Mouse (Mus musculus) C2C12 (cell line): ENCODE results near the gene Trdmt1. TPM values are rescaled to one million over a fixed set of nuclear protein-coding genes. Genes with fewer than 3 reads are reported as not detected.
A peak's percentile ranks its signal among the peaks of the same experiment; 100 is the strongest.

Source experiments
- H3K27me3 ChIP-seq: one replicate; pipeline ENCODE4 v1.6.1; 2011; ENCODE audit not compliant: control insufficient read depth, insufficient read depth, insufficient read length
- H3K36me3 ChIP-seq: one replicate; pipeline ENCODE4 v1.6.1; 2011; ENCODE audit not compliant: control insufficient read depth, insufficient read depth
- H3K4me3 ChIP-seq: one replicate; pipeline ENCODE4 v1.5.1; 2011; ENCODE audit warnings: mild to moderate bottlenecking, control low read depth; ENCODE audit not compliant: poor library complexity, insufficient read depth, severe bottlenecking
- H3K79me2 ChIP-seq: one replicate; pipeline ENCODE4 v1.6.1; 2011; ENCODE audit not compliant: control insufficient read depth, insufficient read depth
- H3K79me3 ChIP-seq: one replicate; pipeline ENCODE4 v1.6.1; 2011; ENCODE audit warnings: low read depth, control low read depth
- H3ac ChIP-seq: one replicate; pipeline ENCODE3; 2011; ENCODE audit warnings: low read depth; ENCODE audit not compliant: control insufficient read depth, insufficient read length
- CEBPB ChIP-seq: IDR thresholded peaks from one replicate; pipeline ENCODE4 v1.6.1; 2011; ENCODE audit warnings: low read depth, mild to moderate bottlenecking, control low read depth, moderate library complexity
- CTCF ChIP-seq: IDR thresholded peaks from one replicate; pipeline ENCODE4 v1.5.1; 2011; ENCODE audit not compliant: control insufficient read depth, insufficient read depth, insufficient read length
- FOSL1 ChIP-seq: IDR thresholded peaks from one replicate; pipeline ENCODE4 v1.8.0; 2011; ENCODE audit warnings: mild to moderate bottlenecking, low read length; ENCODE audit not compliant: poor library complexity, insufficient read depth, severe bottlenecking
- MAX ChIP-seq: IDR thresholded peaks from one replicate; pipeline ENCODE4 v1.6.1; 2011; ENCODE audit warnings: mild to moderate bottlenecking, control low read depth
- MYOD1 ChIP-seq: IDR thresholded peaks from one replicate; pipeline ENCODE4 v1.6.1; 2011; ENCODE audit warnings: low read depth; ENCODE audit not compliant: control insufficient read depth, insufficient read length
- MYOG ChIP-seq: IDR thresholded peaks from one replicate; pipeline ENCODE4 v1.6.1; 2011; ENCODE audit not compliant: control insufficient read depth, insufficient read length; ENCODE audit errors: extremely low read depth
- USF1 ChIP-seq: IDR thresholded peaks from one replicate; pipeline ENCODE4 v1.6.1; 2011; ENCODE audit warnings: low read depth, mild to moderate bottlenecking, control low read depth, moderate library complexity
- polyA plus RNA-seq: library from polyadenylated mRNA; unstranded; fragments of >200 nt; fragmentation: generic; extraction: Trizol; gene quantifications from one replicate; pipeline ENCODE4 v1.2.1, GENCODE M21; 2012; ENCODE audit warnings: missing spikeins

Gene Trdmt1
- polyA plus RNA-seq, 1 experiment: 3.5 TPM

- no peaks in the 10 kb centered on the region for H3K79me3 ChIP-seq
- TF ChIP-seq CTCF (no peak), MYOD1 (no peak), FOSL1 (no peak)
These were observed 4.3 kb upstream of the Trdmt1 start for GRCm38 (mm10) chr2:13548749-13549148.

GRCm38 (mm10) chr2:13543519-13544124 lies 846 bp downstream of the Trdmt1 start:
- H3K79me3 ChIP-seq: peaks cover 6% of the 10 kb centered on the region
- no peaks in the 10 kb centered on the region for H3K36me3 ChIP-seq
- H3ac ChIP-seq: peak overlapping the region; percentile 27
- no peaks in the 10 kb centered on the region for H3K27me3 ChIP-seq
- peak overlapping the region; percentile 45 for H3K4me3 ChIP-seq
- TF ChIP-seq CEBPB: no peak
- peak; percentile 42 for TF ChIP-seq MAX
- H3K79me2 ChIP-seq: peaks cover 18% of the 10 kb centered on the region

More at GRCm38 (mm10) chr2:13548749-13549148, 4.3 kb upstream of the Trdmt1 start:
- Histone ChIP-seq H3K27me3 (no peaks in the 10 kb centered on the region), H3K79me2 (no peaks in the 10 kb centered on the region), H3K36me3 (no peaks in the 10 kb centered on the region), H3ac (no peak overlapping the region), H3K4me3 (no peak overlapping the region)

GRCm38 (mm10) chr2:13539860-13540259 lies 4.6 kb downstream of the Trdmt1 start:
- H3K36me3 ChIP-seq: no peaks in the 10 kb centered on the region

GRCm38 (mm10) chr2:13538704-13539377 lies 5.6 kb downstream of the Trdmt1 start:
- no peak overlapping the region for H3ac ChIP-seq
- no peaks in the 10 kb centered on the region for H3K36me3 ChIP-seq
- TF ChIP-seq MAX: no peak
- TF ChIP-seq MYOD1: no peak
- TF ChIP-seq MYOG: no peak
- H3K79me3 ChIP-seq: peaks cover 6% of the 10 kb centered on the region
- H3K79me2 ChIP-seq: peaks cover 25% of the 10 kb centered on the region
- no peak overlapping the region for H3K4me3 ChIP-seq
- no peaks in the 10 kb centered on the region for H3K27me3 ChIP-seq

More at GRCm38 (mm10) chr2:13539860-13540259, 4.6 kb downstream of the Trdmt1 start:
- peaks cover 6% of the 10 kb centered on the region for H3K79me3 ChIP-seq
- no peak for TF ChIP-seq FOSL1
- TF ChIP-seq CTCF: no peak
- no peak for TF ChIP-seq USF1
- no peak for TF ChIP-seq MAX
- no peak for TF ChIP-seq MYOD1
- no peak for TF ChIP-seq MYOG
- no peak for TF ChIP-seq CEBPB
- H3K79me2 ChIP-seq: peaks cover 25% of the 10 kb centered on the region
- H3K27me3 ChIP-seq: no peaks in the 10 kb centered on the region
- no peak overlapping the region for H3ac ChIP-seq
- H3K4me3 ChIP-seq: no peak overlapping the region

GRCm38 (mm10) chr2:13538258-13538657 lies 6.2 kb downstream of the Trdmt1 start:
- Histone ChIP-seq H3K79me3 (peaks cover 6% of the 10 kb centered on the region), H3K79me2 (peaks cover 23% of the 10 kb centered on the region), H3ac (no peak overlapping the region), H3K27me3 (no peaks in the 10 kb centered on the region), H3K36me3 (no peaks in the 10 kb centered on the region), H3K4me3 (no peak overlapping the region)
- TF ChIP-seq CTCF: no peak
- no peak for TF ChIP-seq USF1
- no peak for TF ChIP-seq CEBPB
- no peak for TF ChIP-seq MYOG
- TF ChIP-seq MAX: no peak
- TF ChIP-seq FOSL1: no peak
- no peak for TF ChIP-seq MYOD1

GRCm38 (mm10) chr2:13537733-13538132 lies 6.7 kb downstream of the Trdmt1 start:
- H3K27me3 ChIP-seq: no peaks in the 10 kb centered on the region
- H3K36me3 ChIP-seq: no peaks in the 10 kb centered on the region
- TF ChIP-seq MAX: no peak
- TF ChIP-seq USF1: no peak
- peaks cover 5% of the 10 kb centered on the region for H3K79me3 ChIP-seq
- peaks cover 18% of the 10 kb centered on the region for H3K79me2 ChIP-seq
- H3K4me3 ChIP-seq: no peak overlapping the region
- H3ac ChIP-seq: no peak overlapping the region
